Mouse (Mus musculus): ENCODE measurements around the gene Zfp874a.

- TF ChIP-seq POLR2A (IDR thresholded peaks at IDR 0.05; ENCODE audit: low read depth, low read length) (no peak), CTCF (IDR thresholded peaks at IDR 0.05; ENCODE audit: extremely low read depth, insufficient read length, insufficient replicate concordance, low read depth, low read length) (no peak)
Observed at GRCm38 (mm10) chr13:67452021-67452309, 541 bp upstream of the Zfp874a start.

Data from small intestine, adult 2 months (tissue).